10 mouse cellular contexts compared by ENCODE assay signal in the genomic region with DNA sequence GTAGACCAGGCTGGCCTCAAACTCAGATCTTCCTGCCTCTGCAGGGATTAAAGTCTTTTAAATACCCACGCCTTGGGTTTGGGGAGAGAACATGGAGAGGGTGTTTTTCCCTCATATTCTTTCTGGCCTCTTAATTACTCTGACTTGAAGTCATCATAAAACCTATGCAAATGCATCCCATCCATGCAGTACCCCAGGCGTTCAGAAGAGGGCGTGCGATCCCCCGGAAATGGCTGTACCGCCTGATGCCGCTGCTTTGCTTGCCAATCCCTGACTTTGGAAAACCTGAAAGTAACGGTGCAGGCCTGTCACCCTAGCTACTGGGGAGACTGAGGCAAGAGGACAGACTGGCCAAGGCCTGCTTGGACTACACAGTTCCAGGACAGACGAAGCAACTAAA. TPM values are rescaled to one million over a fixed set of nuclear protein-coding genes. Genes with fewer than 3 reads are reported as not detected.
DNase-seq lines count a peak whose midpoint lies in the region; ATAC-seq and TF ChIP-seq lines count a peak whose summit lies in the region.
"Had no signal": no experiment of that assay in that cellular context is flagged by ENCODE, and none has a peak within 500 bp of the region (broad histone marks: within the 10 kb centered on the region; RNA-seq: fewer than 3 reads in every experiment).

No protein-coding gene starts in this region.

- H3K4me1 ChIP-seq in forebrain, postnatal 0 days (ENCODE audit: insufficient read depth) = no peaks in the 10 kb centered on the region
- H3K4me1 ChIP-seq in forebrain, embryonic 13.5 days = peaks cover 18% of the 10 kb centered on the region
- peaks cover 20% of the 10 kb centered on the region for H3K4me1 ChIP-seq in midbrain, embryonic 11.5 days (ENCODE audit: control insufficient read depth, insufficient read depth, low read length)
- peaks cover 40% of the 10 kb centered on the region for H3K4me1 ChIP-seq in midbrain, embryonic 13.5 days (replicated peaks)

- whole genome bisulfite sequencing in forebrain, postnatal 0 days = 44% methylated on average over 9 of the region's 9 CpGs
- 41% methylated on average over 9 of the region's 9 CpGs for WGBS in forebrain, embryonic 13.5 days
- WGBS in midbrain, embryonic 11.5 days = 53% methylated on average over 9 of the region's 9 CpGs
- 47% methylated on average over 9 of the region's 9 CpGs for WGBS in midbrain, embryonic 13.5 days

- no peak overlapping the region for H3K4me2 ChIP-seq in forebrain, postnatal 0 days (ENCODE audit: low read depth)
- no peak overlapping the region for H3K4me2 ChIP-seq in forebrain, embryonic 13.5 days
- no peak overlapping the region for H3K4me2 ChIP-seq in midbrain, embryonic 11.5 days
- H3K4me2 ChIP-seq in midbrain, embryonic 13.5 days (replicated peaks) = no peak overlapping the region

- peak; percentile 69 for TF ChIP-seq CTCF in forebrain, postnatal 0 days (IDR thresholded peaks at IDR 0.05; ENCODE audit: low read depth)

- no peak overlapping the region for H3K27ac ChIP-seq in forebrain, postnatal 0 days (ENCODE audit: low read depth, low read length)
- H3K27ac ChIP-seq in forebrain, embryonic 13.5 days = no peak overlapping the region
- H3K27ac ChIP-seq in midbrain, embryonic 11.5 days (ENCODE audit: low read depth, low read length) = no peak overlapping the region
- no peak overlapping the region for H3K27ac ChIP-seq in midbrain, embryonic 13.5 days
- H3K27ac ChIP-seq: heart, embryonic 15.5 days; lung, embryonic 15.5 days had no signal

- DNase-seq in forebrain, postnatal 0 days = peak; percentile 58
- peak; percentile 90 for DNase-seq in midbrain, embryonic 11.5 days (ENCODE audit: low spot score, missing footprints)
- DNase-seq in adrenal gland, adult 2 months = peak; percentile 58
- peak; percentile 72 to 76 for DNase-seq in kidney, postnatal 4 days
- peak; percentile 52 for DNase-seq in testis, postnatal 14 days (ENCODE audit: low spot score)
- no peak for DNase-seq in layer of hippocampus, adult 9-11 months

- H3K4me3 ChIP-seq in forebrain, postnatal 0 days (ENCODE audit: low read depth, low read length) = no peak overlapping the region
- no peak overlapping the region for H3K4me3 ChIP-seq in forebrain, embryonic 13.5 days
- H3K4me3 ChIP-seq in midbrain, embryonic 11.5 days (ENCODE audit: low read depth, low read length) = no peak overlapping the region
- H3K4me3 ChIP-seq in midbrain, embryonic 13.5 days (replicated peaks) = no peak overlapping the region

- no peaks in the 10 kb centered on the region for H3K27me3 ChIP-seq in forebrain, postnatal 0 days (ENCODE audit: insufficient read depth, low read length)
- H3K27me3 ChIP-seq in forebrain, embryonic 13.5 days = peaks cover 30% of the 10 kb centered on the region
- H3K27me3 ChIP-seq in midbrain, embryonic 11.5 days (ENCODE audit: control insufficient read depth, insufficient read depth, low read length) = peaks cover 3% of the 10 kb centered on the region; the same call in 1 of the 2 replicates
- peaks cover 9% of the 10 kb centered on the region for H3K27me3 ChIP-seq in midbrain, embryonic 13.5 days

- H3K9me3 ChIP-seq in forebrain, postnatal 0 days (ENCODE audit: low read length) = no peaks in the 10 kb centered on the region
- no peaks in the 10 kb centered on the region for H3K9me3 ChIP-seq in forebrain, embryonic 13.5 days (replicated peaks)
- no peaks in the 10 kb centered on the region for H3K9me3 ChIP-seq in midbrain, embryonic 11.5 days (ENCODE audit: control insufficient read depth, low read length)
- H3K9me3 ChIP-seq in midbrain, embryonic 13.5 days = no peaks in the 10 kb centered on the region
- H3K9me3 ChIP-seq: heart, embryonic 15.5 days; lung, embryonic 15.5 days had no signal

- no peak overlapping the region for H3K9ac ChIP-seq in forebrain, postnatal 0 days
- no peak overlapping the region for H3K9ac ChIP-seq in forebrain, embryonic 13.5 days
- no peak overlapping the region for H3K9ac ChIP-seq in midbrain, embryonic 11.5 days (ENCODE audit: low read length)
- no peak overlapping the region for H3K9ac ChIP-seq in midbrain, embryonic 13.5 days (replicated peaks)
- H3K9ac ChIP-seq: heart, embryonic 15.5 days; lung, embryonic 15.5 days had no signal

- H3K36me3 ChIP-seq in forebrain, postnatal 0 days (ENCODE audit: insufficient read depth) = no peaks in the 10 kb centered on the region
- H3K36me3 ChIP-seq in forebrain, embryonic 13.5 days (ENCODE audit: poor library complexity, severe bottlenecking) = no peaks in the 10 kb centered on the region
- no peaks in the 10 kb centered on the region for H3K36me3 ChIP-seq in midbrain, embryonic 11.5 days (ENCODE audit: control insufficient read depth, insufficient read depth, low read length)
- no peaks in the 10 kb centered on the region for H3K36me3 ChIP-seq in midbrain, embryonic 13.5 days
- H3K36me3 ChIP-seq: heart, embryonic 15.5 days; lung, embryonic 15.5 days had no signal

- no peak for ATAC-seq in forebrain, postnatal 0 days
- ATAC-seq in forebrain, embryonic 13.5 days = no peak
- no peak for ATAC-seq in midbrain, embryonic 11.5 days (ENCODE audit: low FRiP score)
- ATAC-seq in midbrain, embryonic 13.5 days = no peak

RNA-seq across cellular contexts. Expression of gene Tcp11, which starts 0.9 kb away (rescaled TPM):
- 4.3 and 7.2 TPM in 2 replicates for total RNA-seq in forebrain, postnatal 0 days (2014; rRNA removed)
- 1.7 and 2.9 TPM in 2 replicates for polyA plus RNA-seq in forebrain, postnatal 0 days (2015; fragmentation: Nextera tagmentation; extraction: Ambion mirVana)
- polyA plus RNA-seq in forebrain, embryonic 13.5 days (2015; fragmentation: Nextera tagmentation; extraction: Ambion mirVana) = 1.4 TPM in 2 replicates
- polyA plus RNA-seq in midbrain, embryonic 11.5 days (2014; fragmentation: Nextera tagmentation; extraction: Ambion mirVana) = 0.70 and 1.0 TPM in 2 replicates
- polyA plus RNA-seq in midbrain, embryonic 13.5 days (2015; fragmentation: Nextera tagmentation; extraction: Ambion mirVana) = 1.6 and 2.0 TPM in 2 replicates
- under 1 TPM in 1 of 2 experiments, not detected in 1; 0.24 TPM for total RNA-seq in adrenal gland, adult 2 months (2021)
- polyA plus RNA-seq in adrenal gland, adult 2 months (2012; rRNA removed) = 0.08 TPM in 1 of 2 replicates, not detected in the other
